Mouse (Mus musculus): Measurements from ENCODE around the gene Uqcrfs1. TPM values are rescaled to one million over a fixed set of nuclear protein-coding genes. Genes with fewer than 3 reads are reported as not detected.

The Uqcrfs1 gene
- polyA plus RNA-seq, 1 experiment from 2014 or later = 338 TPM

DNA sequence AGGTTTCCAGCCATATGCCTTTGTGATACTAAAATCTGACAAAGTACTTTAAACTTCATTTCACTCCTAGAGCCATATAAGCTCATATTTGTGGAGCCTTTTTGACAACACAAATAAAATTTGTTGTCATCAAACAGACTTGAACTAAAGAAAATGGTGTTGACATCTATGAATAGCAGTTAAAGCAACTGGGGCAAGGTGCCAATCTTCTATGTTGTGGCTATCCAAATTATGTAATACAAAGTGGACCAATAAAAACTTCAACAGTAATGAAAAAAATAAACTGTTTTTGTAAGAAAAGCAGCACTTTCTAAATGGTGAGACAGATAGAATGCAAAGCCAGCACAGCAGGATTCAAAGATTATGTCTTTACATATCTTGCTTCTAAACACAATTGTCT lies 27.0 kb downstream of the Uqcrfs1 start:
- H3K9me3 ChIP-seq (ENCODE audit: low read length) = no peaks in the 10 kb centered on the region
- no peak for ATAC-seq (ENCODE audit: low FRiP score, low TSS enrichment)
- no peak overlapping the region for H3K27ac ChIP-seq (ENCODE audit: low read length)
- H3K4me3 ChIP-seq (ENCODE audit: low read length) = no peak overlapping the region
- H3K4me1 ChIP-seq (ENCODE audit: insufficient read depth, low read length) = no peaks in the 10 kb centered on the region
- no peaks in the 10 kb centered on the region for H3K36me3 ChIP-seq (ENCODE audit: insufficient read depth, low read length)
- H3K27me3 ChIP-seq (ENCODE audit: insufficient read depth, low read length) = no peaks in the 10 kb centered on the region
- no peak overlapping the region for H3K9ac ChIP-seq (replicated peaks; ENCODE audit: low read length)
- no peak overlapping the region for H3K4me2 ChIP-seq (replicated peaks; ENCODE audit: low read depth, low read length)

GRCm38 (mm10) chr13:30507651-30508050 lies 37.5 kb downstream of the Uqcrfs1 start:
- Histone ChIP-seq H3K4me2 (replicated peaks; ENCODE audit: low read depth, low read length) (no peak overlapping the region), H3K9me3 (ENCODE audit: low read length) (no peaks in the 10 kb centered on the region), H3K27me3 (ENCODE audit: insufficient read depth, low read length) (no peaks in the 10 kb centered on the region), H3K36me3 (ENCODE audit: insufficient read depth, low read length) (no peaks in the 10 kb centered on the region), H3K4me3 (ENCODE audit: low read length) (no peak overlapping the region), H3K9ac (replicated peaks; ENCODE audit: low read length) (no peak overlapping the region), H3K4me1 (ENCODE audit: insufficient read depth, low read length) (no peaks in the 10 kb centered on the region), H3K27ac (ENCODE audit: low read length) (no peak overlapping the region)
- ATAC-seq (ENCODE audit: low FRiP score, low TSS enrichment) = no peak
- WGBS = 82% methylated on average over 4 of the region's 4 CpGs

- no peak overlapping the region for H3K4me2 ChIP-seq (replicated peaks; ENCODE audit: low read depth, low read length)
- no peaks in the 10 kb centered on the region for H3K27me3 ChIP-seq (ENCODE audit: insufficient read depth, low read length)
- no peaks in the 10 kb centered on the region for H3K36me3 ChIP-seq (ENCODE audit: insufficient read depth, low read length)
- H3K9me3 ChIP-seq (ENCODE audit: low read length) = no peaks in the 10 kb centered on the region
- H3K9ac ChIP-seq (replicated peaks; ENCODE audit: low read length) = no peak overlapping the region
- no peak overlapping the region for H3K4me3 ChIP-seq (ENCODE audit: low read length)
- WGBS = 30% methylated on average over 7 of the region's 7 CpGs
- H3K27ac ChIP-seq (ENCODE audit: low read length) = no peak overlapping the region
- ATAC-seq (ENCODE audit: low FRiP score, low TSS enrichment) = no peak
- no peaks in the 10 kb centered on the region for H3K4me1 ChIP-seq (ENCODE audit: insufficient read depth, low read length)
Observed at GRCm38 (mm10) chr13:30501860-30502395, 43.2 kb downstream of the Uqcrfs1 start.

Other genes starting within 250 kb of the Uqcrfs1 start
- 15.0 and 16.3 TPM in 2 replicates for gene Agtr1a, start 208.9 kb downstream of the Uqcrfs1 start, polyA plus RNA-seq (2015; fragmentation: Nextera tagmentation; extraction: Ambion mirVana)
- gene Dusp22, start 114.6 kb upstream of the Uqcrfs1 start, polyA plus RNA-seq (2015; fragmentation: Nextera tagmentation; extraction: Ambion mirVana) = 19.1 and 20.4 TPM in 2 replicates
- 0.15 and 0.22 TPM in 2 replicates for gene Irf4, start 203.9 kb upstream of the Uqcrfs1 start, polyA plus RNA-seq (2015; fragmentation: Nextera tagmentation; extraction: Ambion mirVana)

Data from kidney, embryonic 16.5 days (tissue).